Mouse (Mus musculus) forebrain, embryonic 11.5 days (tissue): ENCODE data around the gene Crygb. TPM values are rescaled to one million over a fixed set of nuclear protein-coding genes. Genes with fewer than 3 reads are reported as not detected.
A peak's percentile ranks its signal among the peaks of the same experiment; 100 is the strongest.
"Not testable (repeated sequence)": the region's sequence is repeated elsewhere in the genome, so short reads cannot be mapped to it uniquely, and the experiment has no call there.

Experiments
- ATAC-seq: fragments of 200-750 bp; cut with Nextera tagmentation; replicated peaks from 2 replicates; pipeline ENCODE4 v1.8.0; 2017; ENCODE audit warnings: moderate TSS enrichment; ENCODE audit not compliant: low FRiP score
- DNase-seq: peaks from one replicate; pipeline ENCODE4 v3.0.0-alpha.2; 2017; ENCODE audit warnings: low spot score
- H3K27ac ChIP-seq: fragments of 300-500 bp; sonication (generic); 2 replicates; pipeline ENCODE4 v1.5.1; 2014; ENCODE audit warnings: low read depth, low read length
- H3K27me3 ChIP-seq: fragments of 300-500 bp; sonication (generic); 2 replicates; pipeline ENCODE4 v1.6.1; 2014; ENCODE audit warnings: mild to moderate bottlenecking, low read length, mixed read lengths; ENCODE audit not compliant: control insufficient read depth, insufficient read depth
- H3K36me3 ChIP-seq: fragments of 300-500 bp; sonication (generic); 2 replicates; pipeline ENCODE4 v1.6.1; 2014; ENCODE audit warnings: mild to moderate bottlenecking, low read length, moderate library complexity, mixed read lengths; ENCODE audit not compliant: control insufficient read depth, insufficient read depth
- H3K4me1 ChIP-seq: fragments of 300-500 bp; sonication (generic); replicated peaks from 2 replicates; pipeline ENCODE4 v1.6.1; 2014; ENCODE audit warnings: low read length, mixed read lengths; ENCODE audit not compliant: control insufficient read depth, insufficient read depth
- H3K4me2 ChIP-seq: fragments of 300-500 bp; sonication (generic); 2 replicates; pipeline ENCODE4 v1.6.1; 2014; ENCODE audit warnings: low read depth, mild to moderate bottlenecking, low read length, moderate library complexity, mixed read lengths; ENCODE audit not compliant: severe bottlenecking
- H3K4me3 ChIP-seq: fragments of 300-500 bp; sonication (generic); 2 replicates; pipeline ENCODE4 v1.5.1; 2014; ENCODE audit warnings: low read depth, low read length
- H3K9ac ChIP-seq: fragments of 300-500 bp; sonication (generic); 2 replicates; pipeline ENCODE4 v1.6.1; 2014; ENCODE audit warnings: low read length
- H3K9me3 ChIP-seq: fragments of 300-500 bp; sonication (generic); 2 replicates; pipeline ENCODE4 v1.6.1; 2016; ENCODE audit warnings: low read length, mixed read lengths; ENCODE audit not compliant: control insufficient read depth
- WGBS: fragments of 180-500 bp; shearing (Covaris S2); extraction: QIAGEN DNeasy Blood & Tissue Kit; methylation state at CpG from one replicate; pipeline ENCODE4 v1.1.7; 2014; 5-methylcytosine and 5-hydroxymethylcytosine counted together
- polyA plus RNA-seq: library from polyadenylated mRNA; unstranded; fragments of >200 nt; fragmentation: Nextera tagmentation; extraction: Ambion mirVana; gene quantifications from 2 replicates; pipeline ENCODE4 v1.2.1, GENCODE M21; 2014

Crygb gene
- polyA plus RNA-seq, 1 experiment from 2014 or later, result not detected

DNA sequence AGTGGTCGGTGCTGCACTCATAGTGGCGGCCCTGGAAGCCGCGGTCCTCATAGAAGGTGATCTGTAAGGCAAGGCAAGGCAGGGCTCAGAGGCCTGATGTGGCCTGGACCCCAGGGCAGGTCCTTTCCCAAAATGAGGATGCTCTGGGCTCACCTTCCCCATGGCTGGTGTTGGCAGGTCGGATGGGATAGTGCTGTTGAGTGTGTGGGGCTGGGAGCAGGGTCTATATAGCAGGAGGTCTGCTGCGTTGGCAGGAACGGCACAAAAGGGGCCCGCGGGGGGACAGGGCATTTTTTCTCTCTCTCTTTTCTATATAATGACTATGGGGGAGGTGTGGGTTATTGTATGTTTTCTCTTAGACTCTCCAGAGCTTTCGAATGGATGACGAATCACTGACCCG, 31.1 kb downstream of the Crygb start, which contains the start of gene Cryge:
Cryge (minus strand) TSS at position 198 of the 400 bp plus-strand sequence.
- H3K9me3 ChIP-seq, H3K9ac ChIP-seq, H3K4me3 ChIP-seq, H3K4me1 ChIP-seq, H3K27ac ChIP-seq, H3K4me2 ChIP-seq, DNase-seq, H3K27me3 ChIP-seq, H3K36me3 ChIP-seq: not testable (repeated sequence)
- WGBS, result 35% methylated on average over 8 of the region's 12 CpGs
- peak; percentile 53 for ATAC-seq

DNA sequence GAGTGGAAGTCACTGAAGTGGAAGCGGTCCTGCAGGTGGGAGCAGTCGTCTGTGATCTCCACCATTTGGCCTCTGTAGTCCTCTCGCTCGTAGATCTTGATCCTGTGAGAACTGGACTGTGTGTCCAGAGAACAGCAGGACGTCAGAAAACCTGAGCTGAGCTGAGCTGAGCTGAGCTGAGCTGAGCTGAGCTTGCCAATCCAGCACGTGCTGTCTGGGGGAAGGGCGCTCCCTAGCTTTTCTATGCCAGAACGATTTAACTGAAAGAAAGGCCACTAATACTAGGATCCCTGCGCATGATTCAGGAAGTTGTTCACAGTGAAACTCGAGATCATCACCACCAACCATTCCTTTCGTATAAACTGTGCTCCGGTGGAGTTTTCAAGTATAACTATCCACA, 33.3 kb downstream of the Crygb start:
- Histone ChIP-seq H3K36me3 (no peaks in the 10 kb centered on the region), H3K9ac (no peak overlapping the region), H3K4me2 (no peak overlapping the region), H3K9me3 (no peaks in the 10 kb centered on the region), H3K27me3 (no peaks in the 10 kb centered on the region), H3K27ac (no peak overlapping the region), H3K4me1 (peaks cover 7% of the 10 kb centered on the region; the same call in 1 of the 2 replicates), H3K4me3 (no peak overlapping the region)
- 54% methylated on average over 12 of the region's 12 CpGs for WGBS
- no peak for ATAC-seq
- no peak for DNase-seq

DNA sequence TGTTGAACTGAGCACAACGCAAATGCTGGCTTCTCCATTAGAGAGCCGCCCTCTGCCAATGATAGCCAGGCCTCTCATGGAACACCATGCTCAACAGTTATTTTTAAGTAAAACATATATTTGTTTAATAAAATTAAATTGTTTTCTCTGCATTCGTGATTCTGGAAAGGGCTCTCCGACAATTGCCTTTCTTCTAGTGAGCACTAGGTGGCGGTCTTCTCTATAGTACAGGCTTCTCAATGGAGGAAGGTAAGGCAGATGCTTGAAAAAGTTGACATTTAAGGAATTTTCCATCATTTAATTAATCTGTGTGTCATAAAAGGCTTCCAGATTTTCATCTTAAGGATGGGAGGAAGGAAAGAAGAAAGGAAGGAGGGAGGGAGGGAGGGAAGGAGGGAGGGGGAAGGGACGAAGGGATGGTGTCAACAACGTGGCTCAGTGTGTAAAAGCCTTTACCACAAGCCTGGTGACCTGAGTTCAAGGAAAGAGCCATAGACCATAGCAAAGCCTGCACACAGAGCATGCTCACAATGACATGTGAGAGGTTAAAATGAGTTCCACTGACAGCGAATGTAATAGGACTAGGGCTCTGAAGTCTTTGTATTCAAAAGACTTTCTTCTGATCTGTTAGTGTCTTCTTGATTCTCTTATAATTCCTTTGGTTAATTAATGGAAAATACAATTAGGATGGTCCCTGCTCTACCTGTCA, 35.5 kb downstream of the Crygb start:
- no peak for ATAC-seq
- WGBS, result 38% methylated on average over 8 of the region's 8 CpGs

DNA sequence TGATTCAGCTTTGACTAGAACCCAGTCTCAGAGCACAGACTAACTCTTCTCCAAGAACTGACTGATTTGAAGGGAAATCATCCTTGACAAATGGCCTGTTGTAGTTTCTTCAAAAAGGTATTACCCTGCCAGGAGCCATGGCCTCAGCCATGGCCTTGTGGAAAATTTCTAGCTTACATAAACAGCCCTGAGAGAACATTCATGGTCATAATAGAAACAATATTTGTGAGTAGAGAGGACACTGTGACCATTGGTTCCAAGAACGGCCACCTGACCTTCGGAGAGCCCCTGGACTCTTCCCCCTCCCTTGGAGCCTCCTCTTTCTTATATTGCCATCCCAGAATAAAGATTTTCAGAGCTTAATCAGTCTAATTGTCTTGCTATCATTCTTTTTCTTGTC, 38.7 kb downstream of the Crygb start:
- no peaks in the 10 kb centered on the region for H3K9me3 ChIP-seq
- no peak for DNase-seq
- WGBS, result 78% methylated on average over 2 of the region's 2 CpGs
- no peak overlapping the region for H3K4me2 ChIP-seq
- no peaks in the 10 kb centered on the region for H3K36me3 ChIP-seq
- ATAC-seq, result no peak
- no peak overlapping the region for H3K4me3 ChIP-seq
- no peaks in the 10 kb centered on the region for H3K4me1 ChIP-seq
- no peak overlapping the region for H3K27ac ChIP-seq
- no peak overlapping the region for H3K9ac ChIP-seq
- H3K27me3 ChIP-seq, result no peaks in the 10 kb centered on the region

More for the DNA sequence above, 35.5 kb downstream of the Crygb start:
- DNase-seq, result no peak
- Histone ChIP-seq H3K4me1 (peaks cover 3% of the 10 kb centered on the region; the same call in 1 of the 2 replicates), H3K9ac (no peak overlapping the region), H3K4me3 (no peak overlapping the region), H3K27ac (no peak overlapping the region), H3K9me3 (no peaks in the 10 kb centered on the region), H3K36me3 (no peaks in the 10 kb centered on the region), H3K4me2 (no peak overlapping the region), H3K27me3 (no peaks in the 10 kb centered on the region)

DNA sequence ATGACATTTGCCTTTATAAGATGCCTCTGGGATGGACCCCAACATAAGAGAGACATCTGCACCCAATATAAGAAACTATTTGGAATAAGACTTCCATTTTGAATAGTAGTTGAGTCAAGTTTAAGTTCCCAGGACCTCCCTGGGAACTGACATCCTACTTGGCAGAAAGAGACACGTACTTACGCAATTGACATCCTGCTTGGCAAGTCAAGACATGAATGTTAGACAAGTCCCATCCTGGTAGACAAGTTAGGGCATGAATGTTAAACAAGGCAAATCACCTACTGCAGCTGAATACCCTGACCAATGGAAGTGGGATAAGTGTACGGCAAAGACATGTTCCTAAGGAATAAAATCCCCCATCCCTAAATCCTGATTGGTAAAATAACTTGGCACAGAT, 40.3 kb downstream of the Crygb start:
- WGBS, result 96% methylated on average over 3 of the region's 3 CpGs
- no peaks in the 10 kb centered on the region for H3K27me3 ChIP-seq
- H3K9ac ChIP-seq, result no peak overlapping the region
- H3K4me3 ChIP-seq, result no peak overlapping the region
- ATAC-seq, result no peak
- H3K36me3 ChIP-seq, result no peaks in the 10 kb centered on the region
- DNase-seq, result no peak
- no peaks in the 10 kb centered on the region for H3K4me1 ChIP-seq
- H3K9me3 ChIP-seq, result no peaks in the 10 kb centered on the region
- no peak overlapping the region for H3K4me2 ChIP-seq
- no peak overlapping the region for H3K27ac ChIP-seq

DNA sequence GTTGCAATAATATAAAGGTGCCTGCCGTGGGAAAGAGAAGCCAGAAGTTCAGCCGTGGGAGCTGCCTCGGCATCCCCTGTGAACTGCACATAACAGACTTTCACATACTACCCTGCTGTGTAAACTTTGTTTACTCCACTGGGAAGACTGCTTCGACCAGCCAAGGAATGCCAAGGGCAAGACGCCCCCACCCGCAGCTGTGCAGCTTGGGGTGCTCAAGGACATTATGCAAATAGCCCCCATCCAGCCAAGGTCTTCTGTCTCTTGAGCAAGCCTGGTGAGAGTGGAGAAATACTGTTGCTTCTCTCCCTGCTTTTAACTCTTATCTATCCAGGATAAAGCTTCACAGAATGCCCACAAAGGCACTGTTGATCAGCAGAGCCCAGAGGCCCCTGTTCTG, 41.3 kb downstream of the Crygb start:
- H3K36me3 ChIP-seq, result no peaks in the 10 kb centered on the region
- no peak for DNase-seq
- H3K4me3 ChIP-seq, result no peak overlapping the region
- H3K9ac ChIP-seq, result no peak overlapping the region
- no peak for ATAC-seq
- WGBS, result 88% methylated on average over 6 of the region's 6 CpGs
- H3K4me1 ChIP-seq, result no peaks in the 10 kb centered on the region
- H3K4me2 ChIP-seq, result no peak overlapping the region
- H3K9me3 ChIP-seq, result no peaks in the 10 kb centered on the region
- H3K27ac ChIP-seq, result no peak overlapping the region
- H3K27me3 ChIP-seq, result no peaks in the 10 kb centered on the region

DNA sequence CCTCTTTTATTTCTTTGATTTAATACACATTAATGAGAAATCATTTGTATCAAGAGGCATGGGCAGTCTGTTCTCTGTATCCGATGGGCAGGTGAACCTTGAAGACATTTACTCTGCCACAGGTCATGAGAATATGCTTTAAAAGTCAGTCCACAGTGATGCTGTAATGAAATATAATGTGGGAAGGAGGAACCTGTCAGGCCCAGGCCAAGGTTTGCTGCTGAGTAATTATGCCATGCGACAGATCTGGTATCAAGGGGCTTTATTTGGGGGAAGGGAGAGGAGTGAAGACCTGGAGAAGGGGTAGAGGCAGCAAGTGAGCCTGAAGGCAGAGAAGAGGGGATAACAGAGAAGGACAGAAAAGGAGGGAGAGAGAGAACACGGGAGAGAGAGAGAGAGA, 42.4 kb downstream of the Crygb start:
- H3K4me1 ChIP-seq, result no peaks in the 10 kb centered on the region
- DNase-seq (no peak), ATAC-seq (no peak)
- 86% methylated on average over 3 of the region's 3 CpGs for WGBS
- no peaks in the 10 kb centered on the region for H3K9me3 ChIP-seq
- no peak overlapping the region for H3K4me3 ChIP-seq
- H3K9ac ChIP-seq, result no peak overlapping the region
- no peak overlapping the region for H3K4me2 ChIP-seq
- no peak overlapping the region for H3K27ac ChIP-seq
- no peaks in the 10 kb centered on the region for H3K36me3 ChIP-seq
- no peaks in the 10 kb centered on the region for H3K27me3 ChIP-seq

DNA sequence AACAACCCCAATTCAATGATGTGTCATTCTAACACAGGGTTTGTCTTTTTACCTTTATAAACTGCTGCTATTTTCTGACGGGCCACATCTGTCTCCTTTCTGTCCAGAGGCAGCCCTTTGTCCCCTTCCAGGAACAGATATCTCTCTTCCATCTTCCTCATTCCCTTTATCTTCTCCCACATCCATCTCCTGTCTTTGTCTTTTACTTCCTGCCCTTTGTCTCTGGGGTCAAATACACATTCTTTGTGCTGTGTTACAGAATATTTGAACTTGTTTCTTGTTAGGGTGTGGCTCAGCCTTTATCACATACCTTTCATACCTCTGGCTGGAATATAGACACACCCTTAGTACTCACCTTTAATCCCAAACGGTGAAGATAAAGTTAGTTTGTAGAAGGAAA, 44.5 kb downstream of the Crygb start:
- ATAC-seq (no peak), DNase-seq (no peak)
- no peak overlapping the region for H3K4me2 ChIP-seq
- no peak overlapping the region for H3K4me3 ChIP-seq
- no peaks in the 10 kb centered on the region for H3K36me3 ChIP-seq
- no peaks in the 10 kb centered on the region for H3K9me3 ChIP-seq
- H3K9ac ChIP-seq, result no peak overlapping the region
- 84% methylated on average over 2 of the region's 2 CpGs for WGBS
- H3K27me3 ChIP-seq, result no peaks in the 10 kb centered on the region
- H3K27ac ChIP-seq, result no peak overlapping the region
- no peaks in the 10 kb centered on the region for H3K4me1 ChIP-seq

DNA sequence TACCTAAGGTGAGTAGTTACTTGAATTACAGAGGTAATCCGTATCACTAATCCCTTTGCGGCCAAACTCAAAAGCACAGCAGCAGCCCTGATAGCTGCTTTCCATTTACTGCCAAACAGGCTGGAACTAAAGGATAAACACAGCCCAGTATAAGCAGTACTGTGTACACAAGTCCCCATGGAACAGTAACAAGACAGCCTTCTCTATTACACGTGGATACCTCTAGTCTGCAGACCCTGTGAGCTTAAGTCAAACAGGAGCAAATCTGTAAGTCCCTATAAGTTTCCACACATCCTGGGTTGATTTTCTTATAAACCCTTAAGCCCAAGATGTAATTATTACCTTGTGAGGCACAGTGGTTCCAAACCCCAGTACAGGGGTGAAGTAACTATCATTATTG, 46.6 kb downstream of the Crygb start:
- Histone ChIP-seq H3K4me2 (no peak overlapping the region), H3K4me3 (no peak overlapping the region), H3K9ac (no peak overlapping the region), H3K27me3 (no peaks in the 10 kb centered on the region), H3K4me1 (no peaks in the 10 kb centered on the region), H3K9me3 (no peaks in the 10 kb centered on the region), H3K36me3 (no peaks in the 10 kb centered on the region), H3K27ac (no peak overlapping the region)
- no peak for ATAC-seq
- DNase-seq, result no peak
- WGBS, result 24% methylated on average over 3 of the region's 3 CpGs
